Mouse (Mus musculus) kidney, adult 2 months (tissue): ENCODE measurements around the gene Mtif3. TPM values are rescaled to one million over a fixed set of nuclear protein-coding genes. Genes with fewer than 3 reads are reported as not detected.

Experiments
- DNase-seq: peaks from one replicate; pipeline ENCODE4 v3.0.0; 2021
- H3K27ac ChIP-seq: fragments of 200-500 bp; 2 replicates; pipeline ENCODE4 v1.5.1; 2012; ENCODE audit warnings: low read depth, low read length, control low read depth, inconsistent platforms; ENCODE audit not compliant: insufficient read depth
- H3K27me3 ChIP-seq: fragments of 200-500 bp; replicated peaks from 2 replicates; pipeline ENCODE4 v1.6.1; 2012; ENCODE audit warnings: mild to moderate bottlenecking, moderate library complexity, low read length, inconsistent platforms; ENCODE audit not compliant: control insufficient read depth, insufficient read depth
- H3K36me3 ChIP-seq: fragments of 200-500 bp; 2 replicates; pipeline ENCODE4 v1.6.1; 2012; ENCODE audit warnings: mild to moderate bottlenecking, moderate library complexity, low read length, inconsistent platforms; ENCODE audit not compliant: control insufficient read depth, insufficient read depth
- H3K4me1 ChIP-seq: fragments of 200-500 bp; 2 replicates; pipeline ENCODE4 v1.6.1; 2011; ENCODE audit warnings: low read length; ENCODE audit not compliant: control insufficient read depth, insufficient read depth
- H3K4me3 ChIP-seq: fragments of 200-500 bp; 2 replicates; pipeline ENCODE4 v1.5.1; 2011; ENCODE audit warnings: mild to moderate bottlenecking, low read depth, low read length, control low read depth; ENCODE audit not compliant: insufficient read depth
- CTCF ChIP-seq: fragments of 200-500 bp; conservative IDR thresholded peaks from 2 replicates; pipeline ENCODE4 v1.5.1; 2011; ENCODE audit warnings: low read depth, mild to moderate bottlenecking, control low read depth, low read length, moderate library complexity, mixed read lengths; ENCODE audit not compliant: insufficient read depth, insufficient read length
- POLR2A ChIP-seq: fragments of 200-500 bp; IDR thresholded peaks from one replicate; pipeline ENCODE4 v1.6.1; 2011; ENCODE audit warnings: low read depth, low read length, control low read depth
- WGBS: fragments of 180-500 bp; shearing (Covaris S2); methylation state at CpG from one replicate; pipeline ENCODE4 v1.1.7; 2018; 5-methylcytosine and 5-hydroxymethylcytosine counted together
- polyA plus RNA-seq: library from polyadenylated mRNA; depleted of rRNA; stranded (reverse); fragments of >200 nt; gene quantifications from 2 replicates; pipeline ENCODE4 v1.2.3, GENCODE M21; 2012

The Mtif3 gene
- polyA plus RNA-seq, 1 experiment: 27.7 TPM

GRCm38 (mm10) chr5:146916806-146917205 is 46.8 kb downstream of the Mtif3 start:
- no peaks in the 10 kb centered on the region for H3K27me3 ChIP-seq
- DNase-seq: no peak
- no peaks in the 10 kb centered on the region for H3K4me1 ChIP-seq
- H3K27ac ChIP-seq: no peak overlapping the region
- H3K36me3 ChIP-seq: no peaks in the 10 kb centered on the region
- 50% methylated on average over 6 of the region's 6 CpGs for WGBS
- no peak overlapping the region for H3K4me3 ChIP-seq
- TF ChIP-seq CTCF: no peak
- no peak for TF ChIP-seq POLR2A

- H3K36me3 ChIP-seq: no peaks in the 10 kb centered on the region
- H3K27me3 ChIP-seq: no peaks in the 10 kb centered on the region
- no peak for DNase-seq
- no peaks in the 10 kb centered on the region for H3K4me1 ChIP-seq
- no peak overlapping the region for H3K27ac ChIP-seq
- TF ChIP-seq POLR2A: no peak
- 0 out of 2 replicates have a peak, but pooled peaks have one; percentile 23 for TF ChIP-seq CTCF
- 81% methylated on average over 8 of the region's 8 CpGs for WGBS
- no peak overlapping the region for H3K4me3 ChIP-seq
These were observed 47.3 kb downstream of the Mtif3 start for GRCm38 (mm10) chr5:146916273-146916672.

- DNase-seq: peak; percentile 56
- H3K36me3 ChIP-seq: no peaks in the 10 kb centered on the region
- peak; percentile 85 for TF ChIP-seq CTCF
- no peak for TF ChIP-seq POLR2A
- no peaks in the 10 kb centered on the region for H3K4me1 ChIP-seq
- H3K27ac ChIP-seq: no peak overlapping the region
- no peak overlapping the region for H3K4me3 ChIP-seq
- WGBS: 24% methylated on average over 9 of the region's 9 CpGs
- H3K27me3 ChIP-seq: no peaks in the 10 kb centered on the region
These were observed 49.4 kb downstream of the Mtif3 start for GRCm38 (mm10) chr5:146914088-146914766.

DNA sequence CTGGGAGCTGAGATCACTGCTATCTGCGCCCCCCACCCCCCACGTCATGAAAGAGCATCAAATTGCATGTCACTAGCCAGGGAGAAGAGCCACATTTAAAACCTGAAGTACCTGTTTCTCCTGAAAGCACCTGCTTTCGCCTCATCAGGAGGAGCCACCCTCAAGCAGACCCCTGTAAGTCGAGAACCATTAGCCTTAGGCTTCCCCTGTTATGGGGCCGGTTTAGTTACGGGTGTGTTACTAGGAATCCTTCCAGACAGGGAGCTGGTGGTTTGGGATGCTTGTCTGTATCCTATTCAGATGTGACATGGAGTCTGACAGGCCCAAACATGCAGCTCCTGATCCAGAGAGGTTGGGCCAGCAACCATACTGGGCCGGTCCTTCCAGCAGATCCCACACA is 50.2 kb downstream of the Mtif3 start:
- no peak for TF ChIP-seq POLR2A
- TF ChIP-seq CTCF: no peak
- Histone ChIP-seq H3K36me3 (no peaks in the 10 kb centered on the region), H3K4me3 (no peak overlapping the region), H3K4me1 (no peaks in the 10 kb centered on the region), H3K27me3 (no peaks in the 10 kb centered on the region), H3K27ac (no peak overlapping the region)
- no peak for DNase-seq
- 91% methylated on average over 7 of the region's 7 CpGs for WGBS

- Histone ChIP-seq H3K4me3 (no peak overlapping the region), H3K4me1 (no peaks in the 10 kb centered on the region), H3K36me3 (no peaks in the 10 kb centered on the region), H3K27me3 (no peaks in the 10 kb centered on the region), H3K27ac (no peak overlapping the region)
- DNase-seq: no peak
- no peak for TF ChIP-seq POLR2A
- TF ChIP-seq CTCF: no peak
- 18% methylated on average over 9 of the region's 9 CpGs for WGBS
These were observed 51.4 kb downstream of the Mtif3 start for GRCm38 (mm10) chr5:146912206-146912605.

- Histone ChIP-seq H3K4me3 (no peak overlapping the region), H3K4me1 (no peaks in the 10 kb centered on the region), H3K27ac (no peak overlapping the region), H3K27me3 (no peaks in the 10 kb centered on the region), H3K36me3 (no peaks in the 10 kb centered on the region)
- WGBS: 60% methylated on average over 11 of the region's 11 CpGs
- peak; percentile 36; the same call in 1 of the 2 replicates for TF ChIP-seq CTCF
- no peak for TF ChIP-seq POLR2A
- no peak for DNase-seq
These were observed 55.0 kb downstream of the Mtif3 start for GRCm38 (mm10) chr5:146908629-146909028.

DNA sequence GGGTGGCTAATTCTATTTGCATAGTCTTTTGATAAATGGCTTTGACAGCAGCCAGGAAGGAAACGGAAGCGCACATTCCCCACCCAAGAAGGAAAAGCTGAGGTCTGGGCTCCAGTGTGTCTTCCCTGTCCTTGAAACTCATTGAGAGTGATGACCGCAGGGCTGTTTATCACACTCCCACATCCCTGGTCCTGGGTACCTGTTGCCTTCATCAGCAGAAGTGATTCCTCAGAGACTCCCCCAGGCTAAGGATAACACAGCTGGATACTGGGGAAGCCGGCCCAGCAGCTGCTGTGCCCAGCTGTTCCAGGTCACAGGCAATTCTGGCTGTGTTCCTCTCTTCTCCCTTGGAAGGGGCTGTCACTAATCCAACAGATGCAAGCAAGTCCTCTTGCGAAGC is 56.1 kb downstream of the Mtif3 start:
- no peak for TF ChIP-seq CTCF
- TF ChIP-seq POLR2A: no peak
- WGBS: 38% methylated on average over 5 of the region's 5 CpGs
- DNase-seq: peak; percentile 54

More for the DNA sequence above, 56.1 kb downstream of the Mtif3 start:
- no peaks in the 10 kb centered on the region for H3K4me1 ChIP-seq
- H3K36me3 ChIP-seq: no peaks in the 10 kb centered on the region
- no peak overlapping the region for H3K4me3 ChIP-seq
- H3K27ac ChIP-seq: no peak overlapping the region
- H3K27me3 ChIP-seq: no peaks in the 10 kb centered on the region
